Mouse (Mus musculus) cerebellum, postnatal 36 days (tissue): ENCODE measurements around the gene Gclc.

Experiments
- DNase-seq, 2 experiments: peaks; one replicate each; pipeline ENCODE4 v3.0.0; 2021 to 2022; ENCODE audit warnings: mixed read lengths in 2 of 2

Gclc gene

DNA sequence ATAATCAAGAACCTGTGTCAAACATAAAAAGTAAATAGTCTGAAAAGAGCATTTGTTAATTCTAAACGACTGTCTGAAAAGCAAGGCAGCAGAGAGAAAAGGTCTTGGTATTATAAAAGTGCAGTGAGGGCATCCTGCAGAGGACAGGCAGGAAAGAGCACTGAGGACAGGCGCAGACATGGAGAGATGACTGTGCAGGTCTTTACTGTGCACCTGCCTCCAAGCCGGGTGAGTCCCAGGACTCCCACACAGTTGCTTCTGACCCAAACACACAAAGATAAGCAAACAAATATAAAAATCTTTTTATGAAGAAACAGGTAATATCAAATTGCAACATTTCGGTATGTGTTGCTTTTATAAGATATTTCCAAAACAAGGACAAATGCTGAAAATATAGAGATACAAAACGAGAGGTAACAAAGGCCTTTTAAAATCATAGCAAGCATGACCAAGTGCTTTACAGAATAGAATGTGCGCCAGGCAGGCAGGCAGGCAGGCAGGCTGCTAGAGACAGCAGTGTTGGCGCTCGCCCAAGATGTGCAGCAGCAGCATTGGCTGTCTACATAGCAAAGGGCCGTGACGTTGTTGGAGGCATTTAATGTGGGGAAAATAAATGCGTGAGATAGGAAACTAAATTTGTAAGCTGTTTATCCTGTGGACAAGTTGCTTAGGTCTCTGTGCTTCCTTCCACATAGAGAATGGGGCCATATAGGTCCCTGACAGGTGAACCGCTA lies 35.4 kb downstream of the Gclc start:
- DNase-seq: peak; percentile 24 to 41

DNA sequence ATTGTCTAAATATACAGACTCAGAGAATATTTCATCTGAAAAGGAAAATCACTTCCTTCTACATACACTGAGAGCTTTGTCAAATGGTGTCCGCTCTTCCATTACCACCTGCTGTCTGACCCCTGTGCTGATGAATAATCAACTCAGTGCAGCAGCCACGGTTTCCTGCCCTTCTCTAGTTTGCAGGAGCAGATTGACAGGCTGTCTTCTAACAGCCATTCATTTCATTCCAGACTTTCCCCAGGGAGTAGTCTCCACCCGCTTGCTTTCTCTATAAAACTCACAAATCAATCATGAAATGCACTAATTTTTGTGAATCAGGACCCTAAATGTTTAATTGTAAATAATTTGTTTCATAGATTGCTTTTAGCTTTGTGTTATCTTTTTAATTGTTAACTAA lies 39.5 kb downstream of the Gclc start:
- DNase-seq: no peak

DNA sequence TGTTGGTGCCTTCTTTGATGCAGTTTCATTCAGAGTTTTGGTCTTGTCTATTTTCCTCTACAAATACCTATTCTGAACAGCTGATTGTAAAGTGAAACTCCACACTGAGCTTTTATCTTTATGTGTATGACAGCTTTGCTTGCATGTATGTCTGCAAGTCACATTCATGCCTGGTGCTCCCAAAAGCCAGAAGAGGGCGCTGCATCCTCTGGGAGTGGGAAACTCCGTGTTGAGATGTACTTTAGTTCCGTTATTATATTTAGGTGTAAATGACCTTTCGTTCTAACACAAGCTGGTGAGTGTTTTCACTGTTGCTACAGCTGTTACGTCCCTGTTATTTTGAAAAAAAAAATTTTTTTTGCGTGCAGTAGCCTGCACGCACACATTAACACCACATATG lies 48.1 kb downstream of the Gclc start:
- DNase-seq: peak in 1 of 2 experiments; percentile 5

GRCm38 (mm10) chr9:77806426-77806825 lies 52.1 kb downstream of the Gclc start:
- no peak for DNase-seq

- peak; percentile 85 to 92 for DNase-seq
Measured at GRCm38 (mm10) chr9:77806842-77807668, 52.7 kb downstream of the Gclc start.

- DNase-seq: no peak
Measured at GRCm38 (mm10) chr9:77808481-77808880, 54.1 kb downstream of the Gclc start.

GRCm38 (mm10) chr9:77818858-77819257 lies 64.5 kb downstream of the Gclc start:
- DNase-seq: no peak

DNA sequence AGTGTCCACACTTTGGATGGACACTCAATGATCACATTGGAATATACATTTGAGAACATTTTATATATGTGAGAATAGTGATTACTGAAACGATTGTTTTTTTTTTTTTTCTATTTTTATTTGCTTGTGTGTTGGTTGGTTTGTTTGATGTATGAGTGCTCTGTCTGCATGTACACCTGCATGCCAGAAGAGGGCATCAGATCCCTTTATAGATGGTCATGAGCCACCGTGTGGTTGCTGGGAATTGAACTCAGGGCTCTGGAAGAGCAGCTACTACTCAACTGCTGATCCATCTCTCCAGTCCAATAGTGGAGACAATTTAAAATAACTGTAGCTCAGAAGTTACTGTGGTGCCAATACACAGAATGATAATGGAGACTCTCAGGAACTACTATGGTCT lies 65.0 kb downstream of the Gclc start:
- no peak for DNase-seq

- no peak for DNase-seq
Measured at GRCm38 (mm10) chr9:77820836-77821235, 66.5 kb downstream of the Gclc start.

GRCm38 (mm10) chr9:77825380-77825961 lies 71.1 kb downstream of the Gclc start:
- DNase-seq: no peak

- no peak for DNase-seq
Measured at GRCm38 (mm10) chr9:77826237-77826636, 71.9 kb downstream of the Gclc start.

DNA sequence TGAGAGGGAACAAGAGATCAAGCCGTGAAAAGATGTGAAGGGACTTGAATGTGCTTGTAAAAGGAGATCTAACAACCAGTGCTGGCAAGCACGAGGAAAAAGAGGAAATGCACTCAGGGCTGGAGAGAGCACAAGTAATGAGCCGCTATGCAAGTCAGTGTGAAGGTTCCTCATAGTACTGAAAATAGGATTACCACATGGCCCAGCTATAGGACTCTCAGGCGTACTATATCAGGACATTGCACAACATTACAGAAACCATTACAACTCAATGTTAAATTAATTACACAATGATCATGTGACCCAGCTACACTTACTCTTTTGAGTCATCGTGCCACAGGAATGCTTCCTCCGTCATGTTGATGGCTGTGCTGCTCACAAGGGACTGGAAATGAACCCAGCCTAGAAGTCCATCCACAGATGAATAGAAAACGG lies 74.2 kb downstream of the Gclc start:
- DNase-seq: no peak

DNA sequence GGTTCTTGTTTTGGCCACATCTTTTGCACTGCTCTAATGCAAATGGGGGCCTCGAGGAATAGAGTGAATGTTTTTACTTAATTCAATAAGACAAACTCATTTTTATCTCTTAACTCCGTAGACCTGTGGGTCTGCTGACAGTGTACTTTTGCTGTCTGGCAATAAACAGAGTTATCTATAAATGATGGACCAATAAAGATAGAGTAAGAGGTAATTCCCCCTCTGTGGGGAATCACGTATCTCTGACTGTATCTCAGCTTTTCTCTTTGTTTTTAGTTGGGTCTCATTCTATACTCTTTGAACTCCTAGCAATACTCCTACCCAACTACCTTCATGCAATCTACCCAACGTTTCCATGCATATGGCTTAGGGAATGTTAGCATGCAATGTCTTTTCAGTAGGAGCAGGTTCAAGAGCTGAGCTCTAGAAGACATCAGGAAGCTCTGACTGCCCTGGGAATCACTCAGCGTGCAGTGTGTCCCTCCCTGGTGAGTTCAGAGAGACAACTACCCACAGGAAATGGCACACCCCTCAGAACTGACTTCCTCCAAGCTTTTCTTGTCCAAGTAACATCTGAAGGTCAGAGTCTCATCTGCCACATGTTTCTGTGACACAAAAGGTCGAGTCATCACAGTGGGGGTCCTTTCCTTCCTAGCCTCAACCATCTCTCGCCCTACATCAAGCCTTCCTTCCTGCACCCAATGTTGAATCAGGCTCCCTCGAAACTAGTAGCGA lies 80.1 kb downstream of the Gclc start:
- DNase-seq: no peak

DNA sequence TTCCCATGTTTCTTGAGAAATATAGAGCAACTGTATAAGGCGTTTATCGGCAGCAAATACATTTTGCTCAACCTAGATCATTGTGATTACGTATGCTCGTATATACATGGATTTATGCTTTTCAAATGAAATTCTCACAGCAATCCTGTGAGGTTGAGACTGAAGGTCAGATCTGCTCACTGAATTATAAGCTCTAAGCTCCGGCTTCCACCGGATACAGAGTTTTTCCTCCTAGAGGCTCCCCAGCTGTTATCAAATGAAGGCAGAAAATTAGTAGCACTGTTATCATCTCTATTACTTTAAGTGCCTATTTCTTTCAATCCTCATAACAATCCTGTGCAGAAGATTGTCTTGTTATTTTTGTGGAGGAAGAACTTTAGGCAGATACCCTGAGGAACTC lies 80.8 kb downstream of the Gclc start:
- DNase-seq: no peak

DNA sequence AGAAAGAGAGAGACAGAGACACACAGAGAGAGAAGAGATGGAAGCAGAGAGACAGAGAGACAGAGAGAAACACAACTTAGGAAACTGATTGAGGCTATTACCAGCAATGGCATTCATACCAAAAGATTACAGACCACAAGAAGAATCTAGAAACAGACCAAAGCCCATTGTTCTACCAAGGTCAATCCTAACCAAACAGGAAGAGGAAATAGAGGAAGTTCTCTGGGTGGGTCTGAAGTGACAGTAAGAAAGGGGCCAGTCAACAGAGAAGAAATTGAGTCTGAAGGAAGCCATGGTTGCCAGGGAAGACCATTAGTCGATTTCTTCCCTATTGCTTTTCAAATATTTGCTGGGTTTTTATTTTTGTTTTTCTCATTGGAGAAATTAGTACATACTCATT lies 81.4 kb downstream of the Gclc start:
- DNase-seq: no peak

DNA sequence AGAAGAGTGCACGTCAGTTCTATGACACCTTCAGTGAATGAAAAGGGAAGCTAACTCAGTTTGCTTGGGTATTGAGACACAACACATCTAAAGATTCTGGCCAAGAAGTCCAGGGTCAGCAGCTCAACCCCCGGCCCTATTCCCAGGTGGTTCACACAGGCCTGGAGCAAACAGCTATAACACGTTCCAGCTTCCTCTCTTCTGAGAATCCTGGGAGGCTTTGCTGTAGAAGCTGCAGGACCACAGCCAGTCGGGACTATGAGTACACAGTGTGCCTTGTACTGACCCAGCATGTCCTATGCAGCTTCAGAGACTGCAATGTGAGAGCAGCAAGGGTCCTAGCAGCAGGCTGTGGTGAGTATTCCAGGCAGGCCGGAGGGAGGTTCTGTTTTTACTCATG lies 84.3 kb downstream of the Gclc start:
- DNase-seq: no peak
